Mouse (Mus musculus) Muller cell, postnatal 12 days (primary cell): ENCODE results near the gene Hk1.

Experiments used
- DNase-seq: peaks from one replicate; pipeline ENCODE4 v3.0.0-alpha.2; 2015; ENCODE audit errors: inconsistent ontology term

The Hk1 gene

GRCm38 (mm10) chr10:62277499-62278293 is 102.0 kb downstream of the Hk1 start:
- DNase-seq: no peak

GRCm38 (mm10) chr10:62275235-62275634 is 104.5 kb downstream of the Hk1 start:
- peak; percentile 64 for DNase-seq

GRCm38 (mm10) chr10:62269278-62269677 is 110.4 kb downstream of the Hk1 start:
- no peak for DNase-seq

DNA sequence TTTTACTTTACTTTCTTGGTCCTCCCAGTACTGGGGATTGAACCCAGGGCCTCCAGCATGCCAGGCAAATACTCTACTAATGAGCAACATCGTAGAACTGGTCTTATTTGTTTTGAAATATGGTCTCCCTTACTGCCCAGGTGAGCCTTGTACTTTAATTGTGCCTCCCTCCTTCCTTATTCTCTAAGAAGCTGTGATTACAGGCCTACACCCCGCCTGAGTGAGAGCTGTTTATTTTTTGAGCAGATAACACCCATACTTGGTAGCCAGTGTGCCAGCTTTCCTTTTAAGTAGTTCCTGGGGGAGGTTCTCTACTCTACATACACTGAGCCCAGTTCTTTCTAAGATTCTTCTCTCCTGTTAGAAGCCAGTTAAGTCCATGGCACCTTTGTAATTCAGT is 115.4 kb downstream of the Hk1 start:
- DNase-seq: no peak

DNA sequence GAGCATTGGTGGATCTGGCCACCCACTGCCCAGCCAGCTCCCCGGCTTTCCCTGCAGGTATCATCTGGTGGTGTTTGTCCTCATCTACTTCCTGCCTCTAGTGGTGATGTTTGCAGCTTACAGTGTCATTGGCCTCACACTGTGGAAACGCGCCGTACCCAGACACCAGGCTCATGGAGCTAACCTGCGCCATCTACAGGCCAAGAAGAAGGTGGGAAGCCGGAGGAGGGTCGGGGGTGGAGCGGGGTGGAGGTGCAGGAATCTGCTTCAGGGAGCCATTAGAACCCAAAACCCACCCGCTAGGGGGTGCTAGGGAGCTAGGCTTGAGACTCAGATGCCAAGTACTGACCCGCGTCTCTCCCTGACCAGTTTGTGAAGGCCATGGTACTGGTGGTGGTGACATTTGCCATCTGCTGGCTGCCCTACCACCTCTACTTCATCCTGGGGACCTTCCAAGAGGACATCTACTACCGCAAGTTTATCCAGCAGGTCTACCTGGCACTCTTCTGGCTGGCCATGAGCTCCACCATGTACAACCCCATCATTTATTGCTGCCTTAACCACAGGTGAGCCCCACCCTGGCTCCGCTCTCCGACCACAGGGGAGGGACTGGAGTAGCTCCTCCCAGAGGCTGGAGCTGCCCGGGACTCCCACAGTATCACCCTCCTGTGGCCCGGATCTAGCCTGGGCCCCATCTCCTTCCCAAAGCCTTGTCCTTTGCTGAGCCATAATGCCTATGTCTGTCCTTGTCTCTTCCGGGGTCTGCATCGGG is 118.4 kb downstream of the Hk1 start:
- DNase-seq: peak; percentile 96

DNA sequence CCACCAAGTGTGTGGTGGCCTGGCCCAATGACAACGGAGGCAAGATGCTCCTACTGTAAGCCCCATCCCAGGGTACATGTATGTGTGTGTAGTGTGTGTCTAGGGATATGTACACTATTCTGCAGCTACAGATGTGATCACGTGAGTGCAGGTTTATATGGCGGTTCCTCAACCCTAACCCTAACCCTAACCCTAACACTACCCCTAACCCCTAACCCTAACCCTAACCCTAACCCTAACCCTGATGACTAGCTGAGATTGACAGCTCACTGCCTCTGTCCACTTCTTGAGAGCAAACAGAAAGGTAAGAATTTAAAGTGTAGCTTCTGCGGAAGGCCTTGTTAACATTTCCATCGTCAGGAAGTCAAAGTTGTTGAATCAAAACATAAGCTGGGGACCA is 121.4 kb downstream of the Hk1 start:
- DNase-seq: no peak

DNA sequence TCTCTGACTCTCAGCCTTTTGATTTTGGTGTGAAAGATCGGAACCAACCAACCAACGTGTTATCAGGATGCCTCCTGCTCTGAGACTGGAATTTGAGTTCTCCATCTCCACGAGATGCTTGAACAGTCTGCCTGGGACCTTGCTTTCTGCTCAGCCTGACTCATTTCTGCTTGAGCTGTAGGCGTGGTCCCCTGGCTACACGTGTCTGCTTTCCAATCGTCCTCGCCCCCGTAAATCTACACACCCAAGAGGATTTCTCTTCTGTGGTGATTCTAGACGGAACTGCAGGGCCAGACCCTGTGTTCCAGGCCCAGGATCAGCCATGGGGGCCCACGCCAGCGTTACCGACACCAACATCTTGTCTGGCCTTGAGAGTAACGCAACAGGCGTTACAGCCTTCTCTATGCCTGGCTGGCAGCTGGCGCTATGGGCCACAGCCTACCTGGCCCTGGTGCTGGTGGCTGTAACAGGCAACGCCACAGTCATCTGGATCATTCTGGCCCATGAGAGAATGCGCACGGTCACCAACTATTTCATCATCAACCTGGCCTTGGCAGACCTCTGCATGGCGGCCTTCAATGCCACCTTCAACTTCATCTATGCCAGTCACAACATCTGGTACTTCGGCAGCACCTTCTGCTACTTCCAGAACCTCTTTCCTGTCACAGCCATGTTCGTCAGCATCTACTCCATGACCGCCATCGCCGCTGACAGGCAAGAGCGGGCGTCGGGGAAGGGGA is 127.0 kb downstream of the Hk1 start:
- DNase-seq: no peak

- no peak for DNase-seq
Observed at GRCm38 (mm10) chr10:62252000-62252488, 127.7 kb downstream of the Hk1 start, which contains the start of gene Tacr2. Gene Tacr2, plus strand, starts transcription at chr10:62252438.

DNA sequence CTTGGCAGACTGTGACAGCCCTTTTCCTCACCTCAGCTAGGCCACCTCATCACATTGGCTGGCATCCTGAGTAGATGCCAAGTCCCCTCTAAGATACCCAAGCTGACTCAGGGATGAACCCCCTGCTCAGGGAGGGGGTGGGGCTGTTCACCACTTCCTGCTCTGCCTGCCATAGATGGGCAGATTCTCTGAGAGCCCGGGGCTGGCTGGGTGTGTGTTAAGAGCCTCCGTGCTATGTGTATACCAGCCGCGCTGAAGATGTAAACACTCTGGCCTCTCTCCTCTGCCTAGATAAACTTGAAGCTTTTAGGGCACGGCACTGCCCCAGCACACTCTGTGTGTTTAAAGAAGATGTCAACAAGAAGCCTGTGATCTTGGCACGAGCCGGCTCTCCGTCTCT is 131.9 kb downstream of the Hk1 start:
- peak; percentile 90 for DNase-seq

DNA sequence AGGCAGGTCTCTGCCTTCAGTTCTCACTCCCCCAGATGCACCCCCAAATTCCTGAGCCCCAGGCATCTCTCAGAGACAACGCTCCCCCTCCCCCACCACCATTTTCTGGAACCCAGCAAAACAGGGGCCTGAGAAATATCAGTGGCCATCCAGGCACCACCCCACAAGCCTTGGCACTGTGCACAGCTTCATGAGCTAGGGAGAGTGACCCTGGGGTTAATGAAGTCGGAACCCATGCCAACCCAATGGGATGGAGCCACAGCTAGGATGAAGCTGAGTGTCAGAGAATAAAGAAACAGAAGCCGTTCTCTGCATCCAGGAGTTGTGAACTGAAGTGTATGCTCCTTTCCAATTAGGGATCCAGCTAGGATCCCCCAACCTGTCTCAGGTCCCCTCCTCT is 132.6 kb downstream of the Hk1 start:
- peak; percentile 70 for DNase-seq

DNA sequence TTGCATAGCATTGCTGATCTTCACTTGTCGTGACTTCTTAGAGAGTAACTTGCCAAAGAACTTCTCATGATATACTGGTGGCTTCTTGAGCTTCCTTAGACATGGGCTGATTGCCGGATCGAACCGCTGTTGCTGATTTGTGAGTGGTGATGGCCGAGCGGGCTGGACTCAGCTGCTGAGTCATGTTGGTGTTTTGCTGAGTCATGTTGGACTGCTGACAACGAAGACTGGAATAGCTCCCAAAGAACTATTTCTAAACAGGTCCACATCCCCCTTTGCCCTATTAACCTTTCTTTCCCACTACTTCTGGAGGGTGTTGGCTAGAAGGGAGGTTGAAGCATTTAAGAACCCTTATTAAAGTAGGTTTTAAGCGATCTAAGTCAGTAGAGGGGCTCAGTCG is 135.6 kb downstream of the Hk1 start:
- DNase-seq: no peak

- peak; percentile 49 for DNase-seq
Observed at GRCm38 (mm10) chr10:62242896-62243295, 136.8 kb downstream of the Hk1 start.

DNA sequence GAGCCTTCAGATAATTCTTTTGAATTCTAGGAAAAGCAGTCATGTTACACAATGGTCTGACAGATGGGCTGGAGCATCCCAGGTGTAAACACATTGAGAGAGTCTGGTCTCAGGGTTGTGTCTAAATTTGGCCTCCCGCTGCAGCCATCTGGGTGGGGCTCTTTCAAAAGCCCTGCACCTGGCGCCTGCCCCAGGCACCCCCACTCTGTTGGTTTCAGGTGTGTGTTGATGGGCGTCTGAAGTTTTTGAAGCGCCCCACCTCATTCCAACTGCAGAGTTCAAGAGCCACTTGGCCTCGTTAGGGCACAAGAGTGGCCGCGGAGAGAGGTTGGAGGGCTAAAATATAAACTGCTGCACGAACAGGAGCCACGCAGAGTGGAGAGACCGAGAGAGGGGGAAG is 137.3 kb downstream of the Hk1 start:
- no peak for DNase-seq

GRCm38 (mm10) chr10:62239270-62239669 is 140.4 kb downstream of the Hk1 start:
- no peak for DNase-seq

DNA sequence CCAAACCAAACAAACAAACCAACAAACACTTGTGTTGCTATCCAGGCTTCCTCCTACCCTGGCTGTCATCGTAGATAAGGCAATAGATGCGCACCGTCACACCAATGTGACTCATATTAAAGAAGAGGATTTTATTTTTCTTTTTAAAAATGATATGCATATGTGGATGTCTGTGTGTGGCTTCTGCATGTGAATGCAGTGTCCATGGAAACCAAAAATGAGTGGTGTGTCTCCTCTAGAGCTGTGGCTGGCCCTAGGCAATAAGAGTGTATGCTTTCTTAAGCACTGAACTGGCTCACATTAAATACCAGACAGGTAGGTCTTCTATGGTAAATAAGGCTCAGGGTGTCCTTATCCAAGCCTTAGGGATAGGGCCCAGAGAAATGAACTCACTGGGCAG is 141.0 kb downstream of the Hk1 start:
- DNase-seq: no peak

GRCm38 (mm10) chr10:62237205-62237604 is 142.5 kb downstream of the Hk1 start:
- no peak for DNase-seq

DNA sequence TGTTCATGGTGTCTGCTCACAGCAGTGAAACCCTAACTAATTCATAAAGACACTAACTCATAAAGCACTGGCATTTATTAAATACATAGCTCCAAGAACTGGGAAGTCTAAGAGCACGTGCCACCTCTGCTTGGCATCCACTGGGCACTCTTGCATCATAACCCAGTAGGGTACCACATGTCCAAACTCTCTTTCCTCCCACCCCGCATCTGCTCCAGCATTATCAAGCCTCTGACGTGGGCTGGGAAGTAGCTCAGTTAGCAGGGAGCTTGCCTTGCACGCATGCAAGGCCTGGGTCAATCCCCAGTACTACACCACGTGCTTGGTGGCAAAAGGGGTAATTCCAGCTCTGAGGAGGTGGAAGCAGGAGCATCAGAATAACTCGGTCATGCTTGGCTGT is 143.5 kb downstream of the Hk1 start:
- no peak for DNase-seq

GRCm38 (mm10) chr10:62231811-62232210 is 147.9 kb downstream of the Hk1 start:
- no peak for DNase-seq

DNA sequence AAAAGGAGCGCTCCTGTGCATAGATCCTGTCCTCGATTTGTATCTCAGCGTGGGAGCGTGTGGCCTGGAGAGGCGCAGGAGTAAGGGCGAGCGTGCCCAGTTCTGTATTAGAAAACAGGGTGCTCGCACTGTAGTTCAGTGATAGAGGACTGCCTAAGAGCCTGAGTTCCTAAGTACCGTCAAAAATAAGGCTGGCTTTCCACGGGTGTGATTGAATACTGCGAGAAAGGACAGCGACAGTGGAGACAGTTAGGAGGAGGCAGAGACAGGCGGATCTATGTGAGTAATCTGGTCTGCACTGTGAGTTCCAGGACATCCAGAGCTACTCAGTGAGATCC is 148.3 kb downstream of the Hk1 start:
- DNase-seq: no peak

DNA sequence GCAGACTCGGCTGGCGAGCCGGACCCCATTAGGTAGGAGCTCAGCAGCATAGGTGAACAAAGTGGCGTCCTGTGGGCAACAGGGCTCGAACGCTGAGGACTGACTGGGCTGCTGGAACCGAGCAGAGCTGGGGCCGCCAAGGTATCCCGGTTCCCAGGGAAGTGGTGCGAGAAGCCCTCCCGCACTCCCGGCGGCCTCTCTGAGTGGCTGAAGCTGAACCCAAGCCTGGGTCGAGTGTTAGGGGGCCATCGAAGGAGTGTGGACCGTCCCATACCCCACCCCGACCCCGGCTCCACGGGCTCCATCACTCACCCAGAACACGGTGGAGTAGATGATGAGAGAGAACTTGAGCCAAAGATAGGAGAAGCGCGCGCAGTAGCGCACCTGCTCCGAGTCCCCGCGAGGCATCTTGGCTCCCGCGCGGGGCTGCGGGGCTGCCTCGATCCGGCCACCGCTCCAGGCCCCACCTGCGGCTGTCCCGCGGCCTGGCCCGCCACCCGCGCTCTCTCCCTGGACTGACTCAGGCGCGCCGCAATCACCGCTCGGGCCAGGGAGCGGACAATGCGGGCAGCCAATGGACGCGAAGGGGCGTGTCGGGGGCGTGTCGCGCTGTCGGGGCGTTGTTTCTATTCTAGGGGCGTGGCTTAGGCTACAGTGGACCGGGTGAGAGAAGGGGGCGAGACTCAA is 148.9 kb downstream of the Hk1 start, which contains the start of gene Tspan15:
Tspan15 (minus strand) TSS at position 544 of the 687 bp plus-strand sequence.
- DNase-seq: peak; percentile 98

DNA sequence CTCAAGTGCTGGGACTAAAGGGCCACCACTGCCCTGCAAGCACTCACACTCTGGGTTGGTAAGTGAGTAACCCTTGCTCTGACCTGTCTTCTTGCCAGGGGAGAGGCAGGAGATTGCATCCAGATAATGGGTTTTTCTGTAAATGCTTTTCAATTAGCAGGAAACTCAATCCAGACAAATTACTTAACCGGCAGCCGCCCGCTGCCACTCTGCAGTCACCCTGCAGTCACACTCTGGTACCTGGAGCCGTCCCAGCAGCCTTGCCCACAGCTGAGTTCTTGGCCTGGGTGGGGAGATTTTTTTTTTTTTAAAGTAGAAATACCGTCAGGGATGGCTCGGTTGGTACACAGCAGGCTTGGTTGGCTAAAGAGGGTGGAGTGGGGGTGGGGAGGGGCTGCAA is 151.6 kb downstream of the Hk1 start:
- peak; percentile 67 for DNase-seq

DNA sequence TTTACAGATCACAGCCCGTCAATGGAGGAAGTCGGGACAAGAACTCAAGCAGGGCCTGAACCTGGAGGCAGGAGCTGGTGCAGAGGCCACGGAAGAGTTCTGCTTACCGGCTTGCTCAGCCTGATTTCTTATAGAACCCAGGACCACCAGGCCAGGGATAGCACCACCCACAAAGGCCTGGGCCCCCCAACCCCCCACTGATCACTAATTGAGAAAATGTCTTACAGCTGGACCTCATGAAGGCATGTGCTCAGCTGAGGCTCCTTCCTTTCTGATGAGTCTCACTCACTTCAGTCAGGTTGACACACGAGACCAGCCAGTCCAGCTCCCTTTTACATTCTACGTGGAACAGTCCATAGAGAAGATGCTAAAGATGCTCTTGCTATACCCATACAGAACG is 153.9 kb downstream of the Hk1 start:
- no peak for DNase-seq
